Mouse (Mus musculus) MN1 (cell line): ENCODE measurements around the gene Scyl2.

Experiments used
- DNase-seq: peaks from one replicate; pipeline ENCODE4 v3.0.0-alpha.2; 2016; ENCODE audit warnings: low spot score

The Scyl2 gene

DNA sequence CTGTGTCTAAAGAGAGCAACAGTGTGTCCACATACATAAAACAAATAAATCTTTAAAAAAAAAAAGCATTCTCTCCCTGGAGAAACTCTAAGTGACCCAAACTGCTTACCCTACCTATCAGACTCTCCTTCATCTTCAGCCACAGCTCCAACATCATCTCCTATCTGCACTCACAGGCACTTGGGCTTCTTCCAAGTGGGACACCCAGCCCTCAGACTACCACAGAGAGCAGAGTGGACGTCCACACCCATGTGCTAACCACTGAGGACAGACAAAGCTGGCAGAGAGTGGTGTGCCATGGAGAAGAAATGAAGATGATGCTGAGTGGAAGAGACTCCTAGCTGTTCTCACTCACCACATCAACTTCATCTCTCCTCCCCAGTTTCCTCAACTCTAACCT, 90.6 kb downstream of the Scyl2 start:
- DNase-seq: no peak

GRCm38 (mm10) chr10:89594309-89594708, 91.8 kb downstream of the Scyl2 start:
- DNase-seq: no peak

DNA sequence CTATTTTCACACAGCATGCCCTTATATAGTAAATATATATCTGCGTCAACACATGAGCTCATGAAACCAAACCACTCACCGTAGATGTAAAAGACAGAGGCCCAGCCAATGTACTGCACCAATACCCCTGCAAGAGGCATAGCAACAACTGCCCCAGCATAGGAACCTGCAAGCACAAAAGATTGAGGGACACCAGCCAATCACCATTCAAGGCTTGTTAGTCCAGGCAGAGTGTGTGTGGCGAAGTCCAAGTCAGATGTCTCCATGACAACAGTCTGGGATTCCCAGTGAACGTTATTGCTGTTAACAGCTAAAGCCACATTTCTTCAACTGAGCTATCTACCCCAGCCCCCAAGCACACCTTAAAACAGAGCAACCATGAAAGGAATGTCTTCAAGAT, 93.3 kb downstream of the Scyl2 start:
- no peak for DNase-seq

GRCm38 (mm10) chr10:89589877-89590276, 96.2 kb downstream of the Scyl2 start:
- no peak for DNase-seq
